Mouse (Mus musculus): ENCODE measurements around the gene Ddx23. TPM values are rescaled to one million over a fixed set of nuclear protein-coding genes. Genes with fewer than 3 reads are reported as not detected.
A peak's percentile ranks its signal among the peaks of the same experiment; 100 is the strongest.

Gene Ddx23
- 52.3 and 81.0 TPM in 2 replicates for polyA plus RNA-seq (2011; ENCODE audit: insufficient read depth, insufficient read length, low replicate concordance, missing spikeins)

- H3K27ac ChIP-seq (ENCODE audit: control insufficient read depth, insufficient read depth, low read depth, low read length, poor library complexity), result peak within 1 kb of the TSS; percentile 89
- TF ChIP-seq CTCF (IDR thresholded peaks at IDR 0.05; ENCODE audit: control insufficient read depth, insufficient read depth, low read length) (peak; percentile 19; the same call in 1 of the 2 replicates), POLR2A (IDR thresholded peaks at IDR 0.05; ENCODE audit: borderline replicate concordance, control insufficient read depth, low read depth, low read length) (peak; percentile 97)
- H3K4me1 ChIP-seq (ENCODE audit: control insufficient read depth, insufficient read depth, low read length), result no peaks in the 10 kb centered on the region; the same call in none of the 2 replicates
- peak within 1 kb of the TSS; percentile 86 for H3K4me3 ChIP-seq (replicated peaks; ENCODE audit: control insufficient read depth, low read depth, low read length)
- WGBS, result 3% methylated on average over 48 of the region's 48 CpGs
These were observed at the start of gene Ddx23 for GRCm38 (mm10) chr15:98662567-98663545. Ddx23 (minus strand) TSS chr15:98662894.

GRCm38 (mm10) chr15:98710442-98710841 is 47.7 kb upstream of the Ddx23 start:
- WGBS, result 13% methylated on average over 9 of the region's 9 CpGs
- peaks cover 1% of the 10 kb centered on the region; the same call in 1 of the 2 replicates for H3K4me1 ChIP-seq (ENCODE audit: control insufficient read depth, insufficient read depth, low read length)

GRCm38 (mm10) chr15:98707766-98708372 is 45.2 kb upstream of the Ddx23 start, which contains the start of gene Ccdc65:
Ccdc65 (plus strand) TSS chr15:98708207.
- peak within 1 kb of the TSS; percentile 16 for H3K4me3 ChIP-seq (replicated peaks; ENCODE audit: control insufficient read depth, low read depth, low read length)
- WGBS, result 15% methylated on average over 16 of the region's 16 CpGs
- H3K27ac ChIP-seq (ENCODE audit: control insufficient read depth, insufficient read depth, low read depth, low read length, poor library complexity), result no peak within 1 kb of the TSS
- TF ChIP-seq CTCF (IDR thresholded peaks at IDR 0.05; ENCODE audit: control insufficient read depth, insufficient read depth, low read length) (peak; percentile 57), POLR2A (IDR thresholded peaks at IDR 0.05; ENCODE audit: borderline replicate concordance, control insufficient read depth, low read depth, low read length) (no peak)
- H3K4me1 ChIP-seq (ENCODE audit: control insufficient read depth, insufficient read depth, low read length), result no peaks in the 10 kb centered on the region

More at GRCm38 (mm10) chr15:98710442-98710841, 47.7 kb upstream of the Ddx23 start:
- no peak for TF ChIP-seq POLR2A (IDR thresholded peaks at IDR 0.05; ENCODE audit: borderline replicate concordance, control insufficient read depth, low read depth, low read length)
- peak; percentile 78 for TF ChIP-seq CTCF (IDR thresholded peaks at IDR 0.05; ENCODE audit: control insufficient read depth, insufficient read depth, low read length)
- no peak overlapping the region for H3K4me3 ChIP-seq (replicated peaks; ENCODE audit: control insufficient read depth, low read depth, low read length)
- H3K27ac ChIP-seq (ENCODE audit: control insufficient read depth, insufficient read depth, low read depth, low read length, poor library complexity), result no peak overlapping the region

GRCm38 (mm10) chr15:98704312-98704711 is 41.6 kb upstream of the Ddx23 start:
- 58% methylated on average over 9 of the region's 9 CpGs for WGBS
- H3K4me1 ChIP-seq (ENCODE audit: control insufficient read depth, insufficient read depth, low read length), result no peaks in the 10 kb centered on the region
- no peak overlapping the region for H3K4me3 ChIP-seq (replicated peaks; ENCODE audit: control insufficient read depth, low read depth, low read length)
- no peak for TF ChIP-seq CTCF (IDR thresholded peaks at IDR 0.05; ENCODE audit: control insufficient read depth, insufficient read depth, low read length)
- no peak for TF ChIP-seq POLR2A (IDR thresholded peaks at IDR 0.05; ENCODE audit: borderline replicate concordance, control insufficient read depth, low read depth, low read length)
- no peak overlapping the region for H3K27ac ChIP-seq (ENCODE audit: control insufficient read depth, insufficient read depth, low read depth, low read length, poor library complexity)

GRCm38 (mm10) chr15:98699190-98700105 is 36.8 kb upstream of the Ddx23 start:
- no peak overlapping the region; the same call in 1 of the 2 replicates for H3K27ac ChIP-seq (ENCODE audit: control insufficient read depth, insufficient read depth, low read depth, low read length, poor library complexity)
- 9% methylated on average over 40 of the region's 40 CpGs for whole genome bisulfite sequencing
- TF ChIP-seq CTCF (IDR thresholded peaks at IDR 0.05; ENCODE audit: control insufficient read depth, insufficient read depth, low read length) (peak; percentile 85), POLR2A (IDR thresholded peaks at IDR 0.05; ENCODE audit: borderline replicate concordance, control insufficient read depth, low read depth, low read length) (no peak)
- no peaks in the 10 kb centered on the region for H3K4me1 ChIP-seq (ENCODE audit: control insufficient read depth, insufficient read depth, low read length)
- H3K4me3 ChIP-seq (replicated peaks; ENCODE audit: control insufficient read depth, low read depth, low read length), result no peak overlapping the region

GRCm38 (mm10) chr15:98696216-98696615 is 33.5 kb upstream of the Ddx23 start:
- 69% methylated on average over 8 of the region's 8 CpGs for WGBS
- Histone ChIP-seq H3K27ac (ENCODE audit: control insufficient read depth, insufficient read depth, low read depth, low read length, poor library complexity) (no peak overlapping the region), H3K4me3 (replicated peaks; ENCODE audit: control insufficient read depth, low read depth, low read length) (no peak overlapping the region), H3K4me1 (ENCODE audit: control insufficient read depth, insufficient read depth, low read length) (peaks cover 3% of the 10 kb centered on the region)
- TF ChIP-seq CTCF (IDR thresholded peaks at IDR 0.05; ENCODE audit: control insufficient read depth, insufficient read depth, low read length), result no peak
- TF ChIP-seq POLR2A (IDR thresholded peaks at IDR 0.05; ENCODE audit: borderline replicate concordance, control insufficient read depth, low read depth, low read length), result no peak

GRCm38 (mm10) chr15:98695726-98696125 is 33.0 kb upstream of the Ddx23 start:
- H3K4me3 ChIP-seq (replicated peaks; ENCODE audit: control insufficient read depth, low read depth, low read length), result no peak overlapping the region
- TF ChIP-seq CTCF (IDR thresholded peaks at IDR 0.05; ENCODE audit: control insufficient read depth, insufficient read depth, low read length) (no peak), POLR2A (IDR thresholded peaks at IDR 0.05; ENCODE audit: borderline replicate concordance, control insufficient read depth, low read depth, low read length) (no peak)
- no peak overlapping the region for H3K27ac ChIP-seq (ENCODE audit: control insufficient read depth, insufficient read depth, low read depth, low read length, poor library complexity)
- peaks cover 5% of the 10 kb centered on the region for H3K4me1 ChIP-seq (ENCODE audit: control insufficient read depth, insufficient read depth, low read length)
- 61% methylated on average over 9 of the region's 9 CpGs for WGBS

Measured in bone marrow, adult 2 months (tissue).